Mouse (Mus musculus) T-helper 1 cell (primary cell): Measurements from ENCODE around the gene Erc1.
"Not testable (repeated sequence)": the region's sequence is repeated elsewhere in the genome, so short reads cannot be mapped to it uniquely, and the experiment has no call there.

Experiments used
- in situ Hi-C: fragments of 300-600 bp; cut with MboI, MseI; formaldehyde crosslinking; loops from one replicate; pipeline ENCODE4 v1.15.1; 2025; ENCODE audit warnings: high pct_unique_total_duplicates

The Erc1 gene

GRCm38 (mm10) chr6:119848034-119848695 is at the start of gene Erc1:
Gene Erc1, minus strand, starts transcription at chr6:119848167.
- in situ Hi-C loops, result no loop called here

- in situ Hi-C loops, result no loop called here
Measured at GRCm38 (mm10) chr6:119892711-119893110, 44.7 kb upstream of the Erc1 start.

GRCm38 (mm10) chr6:119883151-119883550 is 35.2 kb upstream of the Erc1 start:
- in situ Hi-C loops, result no loop called here

GRCm38 (mm10) chr6:119864341-119865034 is 16.5 kb upstream of the Erc1 start:
- in situ Hi-C loops, result loop anchor here (25.0 kb wide), 1 partner anchor 1123 kb away; no protein-coding TSS in a partner anchor

- in situ Hi-C loops, result loop anchor here (25.0 kb wide), 1 partner anchor 1126 kb away; no protein-coding TSS in a partner anchor
Measured at GRCm38 (mm10) chr6:119861519-119861918, 13.6 kb upstream of the Erc1 start.

- in situ Hi-C loops, result loop anchor here (25.0 kb wide), 1 partner anchor 1127 kb away; no protein-coding TSS in a partner anchor
Measured at GRCm38 (mm10) chr6:119860236-119860635, 12.3 kb upstream of the Erc1 start.

- in situ Hi-C loops, result loop anchor here (25.0 kb wide), 1 partner anchor 1132 kb away; no protein-coding TSS in a partner anchor
Measured at GRCm38 (mm10) chr6:119855471-119855870, 7.5 kb upstream of the Erc1 start.

GRCm38 (mm10) chr6:119854156-119854555 is 6.2 kb upstream of the Erc1 start:
- in situ Hi-C loops, result loop anchor here (25.0 kb wide), 1 partner anchor 1133 kb away; no protein-coding TSS in a partner anchor

GRCm38 (mm10) chr6:119849858-119850257 is 1.9 kb upstream of the Erc1 start:
- in situ Hi-C loops, result loop anchor here (25.0 kb wide), 1 partner anchor 1137 kb away; no protein-coding TSS in a partner anchor

GRCm38 (mm10) chr6:119849348-119849709 is 1.4 kb upstream of the Erc1 start:
- in situ Hi-C loops, result no loop called here

- in situ Hi-C loops, result no loop called here
Measured at GRCm38 (mm10) chr6:119848696-119849347, 855 bp upstream of the Erc1 start.

- in situ Hi-C loops, result no loop called here
Measured at GRCm38 (mm10) chr6:119847518-119848033, 391 bp downstream of the Erc1 start.

GRCm38 (mm10) chr6:119846751-119847517 is 1.0 kb downstream of the Erc1 start:
- in situ Hi-C loops, result no loop called here

GRCm38 (mm10) chr6:119829951-119830350 is 18.0 kb downstream of the Erc1 start:
- in situ Hi-C loops, result no loop called here

GRCm38 (mm10) chr6:119828165-119828564 is 19.8 kb downstream of the Erc1 start:
- in situ Hi-C loops, result no loop called here

GRCm38 (mm10) chr6:119826701-119827100 is 21.3 kb downstream of the Erc1 start:
- in situ Hi-C loops, result no loop called here

GRCm38 (mm10) chr6:119822216-119822615 is 25.8 kb downstream of the Erc1 start:
- in situ Hi-C loops, result no loop called here

- in situ Hi-C loops, result no loop called here
Measured at GRCm38 (mm10) chr6:119821158-119821557, 26.8 kb downstream of the Erc1 start.

GRCm38 (mm10) chr6:119818541-119818940 is 29.4 kb downstream of the Erc1 start:
- in situ Hi-C loops, result no loop called here

- in situ Hi-C loops, result no loop called here
Measured at GRCm38 (mm10) chr6:119815426-119815825, 32.5 kb downstream of the Erc1 start.

- in situ Hi-C loops, result not testable (repeated sequence)
Measured at GRCm38 (mm10) chr6:119813055-119813454, 34.9 kb downstream of the Erc1 start.
